17 mouse cellular contexts compared by ENCODE assay signal in genomic region chr6:106332933-106333332, GRCm38 (mm10).
"Had no signal": no experiment of that assay in that cellular context is flagged by ENCODE, and none has a peak within 500 bp of the region (broad histone marks: within the 10 kb centered on the region; RNA-seq: fewer than 3 reads in every experiment).

No protein-coding gene starts in this region.

- H3K4me2 ChIP-seq: liver, embryonic 13.5 days; liver, embryonic 15.5 days; midbrain, embryonic 11.5 days; midbrain, embryonic 13.5 days; midbrain, embryonic 15.5 days; neural tube, embryonic 12.5 days; stomach, embryonic 15.5 days had no signal

- ATAC-seq: liver, postnatal 0 days; midbrain, embryonic 13.5 days; midbrain, embryonic 15.5 days had no signal

- H3K27me3 ChIP-seq: liver, embryonic 13.5 days; liver, embryonic 15.5 days; megakaryocyte, embryonic 14.5 days; midbrain, embryonic 13.5 days; midbrain, embryonic 15.5 days; neural tube, embryonic 12.5 days; stomach, embryonic 15.5 days had no signal

- H3K4me1 ChIP-seq: liver, embryonic 13.5 days; liver, embryonic 15.5 days; megakaryocyte, embryonic 14.5 days; midbrain, embryonic 15.5 days; neural tube, embryonic 12.5 days; stomach, embryonic 15.5 days had no signal

- H3K27ac ChIP-seq: liver, embryonic 13.5 days; liver, embryonic 15.5 days; macrophage; midbrain, embryonic 13.5 days; midbrain, embryonic 15.5 days; neural tube, embryonic 12.5 days; stomach, embryonic 15.5 days; stomach, postnatal 0 days had no signal

- DNase-seq: liver, embryonic 13.5 days; liver, postnatal 0 days; lung, adult 2 months; lung, postnatal 14 days; right cerebral cortex, postnatal 14 days; thymus, adult 18-20 months; thymus, postnatal 14 days; thymus, postnatal 36 days had no signal

- H3K4me3 ChIP-seq: liver, embryonic 13.5 days; liver, embryonic 15.5 days; megakaryocyte, embryonic 14.5 days; midbrain, embryonic 13.5 days; midbrain, embryonic 15.5 days; neural tube, embryonic 12.5 days; stomach, embryonic 15.5 days had no signal

- H3K9me3 ChIP-seq: liver, embryonic 13.5 days; liver, embryonic 15.5 days; megakaryocyte, embryonic 14.5 days; midbrain, embryonic 13.5 days; midbrain, embryonic 15.5 days; neural tube, embryonic 12.5 days; stomach, embryonic 15.5 days had no signal

- H3K9ac ChIP-seq: liver, embryonic 13.5 days; liver, embryonic 15.5 days; liver, postnatal 0 days; midbrain, embryonic 13.5 days; midbrain, embryonic 15.5 days; neural tube, embryonic 12.5 days; stomach, embryonic 15.5 days had no signal

- H3K36me3 ChIP-seq: liver, embryonic 13.5 days; liver, embryonic 15.5 days; midbrain, embryonic 13.5 days; midbrain, embryonic 15.5 days; neural tube, embryonic 12.5 days; stomach, embryonic 15.5 days had no signal
